Mouse (Mus musculus): Measurements from ENCODE around the gene Nsun5. TPM values are rescaled to one million over a fixed set of nuclear protein-coding genes. Genes with fewer than 3 reads are reported as not detected.
A peak's percentile ranks its signal among the peaks of the same experiment; 100 is the strongest.

The Nsun5 gene
- polyA plus RNA-seq, 1 experiment from 2014 or later, result 18.1 TPM

DNA sequence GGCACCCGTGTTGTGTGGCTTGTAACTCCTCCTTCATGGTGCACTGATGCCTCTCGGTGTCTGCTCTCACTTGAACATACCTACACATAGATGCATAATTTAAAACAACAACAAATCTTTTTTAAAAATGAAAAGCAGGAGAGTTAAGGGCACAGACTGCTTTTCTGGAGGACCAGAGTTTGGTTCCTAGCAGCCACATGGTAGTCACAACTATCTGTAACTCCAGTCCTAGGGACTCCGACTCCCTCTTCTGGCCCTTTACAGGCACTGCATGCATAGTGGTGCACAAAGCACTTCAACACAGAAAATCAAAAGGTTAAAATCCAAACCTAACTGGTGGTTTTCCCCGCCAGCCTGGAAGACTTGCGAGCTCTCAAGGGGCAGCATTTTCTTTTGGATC is 3.8 kb downstream of the Nsun5 start:
- 93% methylated on average over 5 of the region's 5 CpGs for WGBS
- Histone ChIP-seq H3K27ac (ENCODE audit: poor library complexity, severe bottlenecking) (no peak overlapping the region), H3K4me2 (no peak overlapping the region), H3K9ac (no peak overlapping the region), H3K4me1 (replicated peaks) (peaks cover 13% of the 10 kb centered on the region), H3K4me3 (no peak overlapping the region), H3K27me3 (replicated peaks) (no peaks in the 10 kb centered on the region), H3K36me3 (peaks cover 70% of the 10 kb centered on the region), H3K9me3 (replicated peaks) (0 out of 2 replicates have a peak, but pooled peaks cover 5% of the 10 kb centered on the region)
- ATAC-seq (ENCODE audit: insufficient number of reproducible peaks, low FRiP score), result no peak

DNA sequence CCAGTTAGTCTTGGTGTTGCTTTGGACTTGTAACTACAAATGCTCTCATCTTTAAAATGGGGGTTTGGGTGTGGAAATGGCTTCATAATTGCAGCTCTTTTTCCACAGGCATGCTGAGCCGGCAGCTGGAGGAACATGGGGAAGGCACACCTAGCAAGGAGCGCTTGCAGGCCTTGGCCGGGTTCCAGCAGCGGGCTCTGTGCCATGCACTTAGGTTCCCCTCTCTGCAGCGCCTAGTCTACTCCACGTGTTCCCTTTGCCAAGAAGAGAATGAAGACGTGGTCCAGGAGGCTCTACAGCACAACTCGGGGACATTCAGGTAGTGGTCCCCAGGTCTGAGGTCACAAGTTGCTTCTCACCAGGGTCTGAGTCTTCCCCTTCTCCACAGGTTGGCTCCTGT is 5.4 kb downstream of the Nsun5 start:
- Histone ChIP-seq H3K4me1 (replicated peaks) (peaks cover 10% of the 10 kb centered on the region), H3K9ac (no peak overlapping the region), H3K36me3 (peaks cover 86% of the 10 kb centered on the region), H3K4me3 (no peak overlapping the region), H3K4me2 (no peak overlapping the region), H3K27me3 (replicated peaks) (no peaks in the 10 kb centered on the region), H3K27ac (ENCODE audit: poor library complexity, severe bottlenecking) (no peak overlapping the region), H3K9me3 (replicated peaks) (0 out of 2 replicates have a peak, but pooled peaks cover 5% of the 10 kb centered on the region)
- WGBS, result 68% methylated on average over 8 of the region's 8 CpGs
- ATAC-seq (ENCODE audit: insufficient number of reproducible peaks, low FRiP score), result no peak

DNA sequence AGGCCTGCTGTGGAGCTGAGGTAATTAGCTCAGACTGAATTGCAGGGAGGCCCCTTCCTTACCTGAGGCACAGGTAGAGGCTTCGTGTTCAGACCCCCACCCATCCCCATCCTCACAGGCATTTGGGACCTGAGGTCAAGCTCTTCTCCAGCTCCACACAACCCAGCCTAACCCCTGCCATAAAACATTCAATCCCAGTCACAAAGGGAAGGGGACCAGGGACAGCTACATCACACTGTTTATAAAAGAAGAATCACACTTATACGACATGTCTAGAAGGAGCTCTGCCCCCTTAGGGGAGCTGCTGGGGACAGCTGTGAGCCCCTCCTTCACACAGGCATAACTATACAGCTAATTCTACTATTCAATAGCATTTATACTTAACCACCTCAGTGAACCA is 6.6 kb downstream of the Nsun5 start:
- H3K9me3 ChIP-seq (replicated peaks), result 0 out of 2 replicates have a peak, but pooled peaks cover 5% of the 10 kb centered on the region
- no peak for ATAC-seq (ENCODE audit: insufficient number of reproducible peaks, low FRiP score)
- no peak overlapping the region for H3K9ac ChIP-seq
- H3K36me3 ChIP-seq, result peaks cover 96% of the 10 kb centered on the region
- 78% methylated on average over 2 of the region's 2 CpGs for WGBS
- no peak overlapping the region for H3K4me3 ChIP-seq
- no peaks in the 10 kb centered on the region for H3K27me3 ChIP-seq (replicated peaks)
- H3K27ac ChIP-seq (ENCODE audit: poor library complexity, severe bottlenecking), result no peak overlapping the region
- H3K4me1 ChIP-seq (replicated peaks), result no peaks in the 10 kb centered on the region
- no peak overlapping the region for H3K4me2 ChIP-seq

DNA sequence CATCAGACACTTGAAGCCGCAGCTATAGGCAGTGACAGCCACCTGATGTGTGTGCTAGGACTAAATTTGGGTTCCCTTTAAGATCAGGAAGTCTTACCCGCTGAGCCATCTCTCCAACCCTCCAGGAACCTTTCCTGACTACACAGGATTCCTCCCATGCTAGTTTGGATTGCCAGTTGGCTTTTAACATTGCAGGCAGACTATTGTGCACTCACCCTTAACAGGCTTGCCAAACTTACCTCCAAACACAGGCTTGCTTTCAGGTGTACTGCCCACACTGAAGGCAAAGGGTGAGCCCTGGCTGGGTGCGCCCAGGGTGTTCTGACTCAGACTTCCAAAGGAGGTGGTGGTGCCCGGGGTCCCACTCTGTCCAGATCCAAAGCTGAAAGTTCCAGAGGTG is 10.9 kb downstream of the Nsun5 start:
- ATAC-seq (ENCODE audit: insufficient number of reproducible peaks, low FRiP score), result no peak

DNA sequence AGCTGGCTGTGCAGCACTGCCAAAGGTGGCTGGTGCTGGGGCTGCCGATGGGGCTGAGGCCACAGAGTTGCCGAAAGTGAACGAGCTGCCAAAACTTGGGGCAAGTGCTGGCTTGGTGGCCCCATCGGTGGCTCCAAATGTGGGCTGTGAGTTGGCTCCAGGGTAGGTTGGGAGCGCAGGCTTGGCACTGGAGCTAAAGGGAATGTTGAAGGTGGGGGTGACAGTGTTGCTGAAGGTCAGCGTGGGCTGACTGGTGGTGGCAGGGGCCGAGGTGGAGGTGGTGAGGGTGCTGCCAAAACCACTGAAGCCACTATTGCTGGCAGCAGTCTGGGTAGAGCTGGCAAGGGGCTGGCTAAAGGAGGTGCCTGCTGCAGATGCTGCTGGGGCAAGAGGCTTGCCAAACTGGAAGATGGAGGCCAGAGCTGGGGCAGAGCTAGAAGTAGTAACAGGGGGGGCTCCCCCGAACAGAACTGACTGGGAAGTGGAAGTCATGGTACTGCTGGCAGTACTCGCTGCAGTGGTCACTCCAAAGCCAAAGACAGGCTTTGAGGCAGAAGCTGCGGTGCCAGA is 11.7 kb downstream of the Nsun5 start:
- Histone ChIP-seq H3K27ac (ENCODE audit: poor library complexity, severe bottlenecking) (no peak overlapping the region), H3K4me3 (no peak overlapping the region), H3K4me2 (no peak overlapping the region), H3K9me3 (replicated peaks) (no peaks in the 10 kb centered on the region), H3K4me1 (replicated peaks) (no peaks in the 10 kb centered on the region), H3K9ac (no peak overlapping the region), H3K36me3 (peaks cover 95% of the 10 kb centered on the region), H3K27me3 (replicated peaks) (no peaks in the 10 kb centered on the region)
- ATAC-seq (ENCODE audit: insufficient number of reproducible peaks, low FRiP score), result no peak
- WGBS, result 94% methylated on average over 10 of the region's 10 CpGs

More for the DNA sequence above, 10.9 kb downstream of the Nsun5 start:
- Histone ChIP-seq H3K9me3 (replicated peaks) (no peaks in the 10 kb centered on the region), H3K9ac (no peak overlapping the region), H3K36me3 (peaks cover 99% of the 10 kb centered on the region), H3K4me2 (no peak overlapping the region), H3K4me1 (replicated peaks) (no peaks in the 10 kb centered on the region), H3K27me3 (replicated peaks) (no peaks in the 10 kb centered on the region), H3K27ac (ENCODE audit: poor library complexity, severe bottlenecking) (no peak overlapping the region), H3K4me3 (no peak overlapping the region)
- 96% methylated on average over 4 of the region's 4 CpGs for WGBS

DNA sequence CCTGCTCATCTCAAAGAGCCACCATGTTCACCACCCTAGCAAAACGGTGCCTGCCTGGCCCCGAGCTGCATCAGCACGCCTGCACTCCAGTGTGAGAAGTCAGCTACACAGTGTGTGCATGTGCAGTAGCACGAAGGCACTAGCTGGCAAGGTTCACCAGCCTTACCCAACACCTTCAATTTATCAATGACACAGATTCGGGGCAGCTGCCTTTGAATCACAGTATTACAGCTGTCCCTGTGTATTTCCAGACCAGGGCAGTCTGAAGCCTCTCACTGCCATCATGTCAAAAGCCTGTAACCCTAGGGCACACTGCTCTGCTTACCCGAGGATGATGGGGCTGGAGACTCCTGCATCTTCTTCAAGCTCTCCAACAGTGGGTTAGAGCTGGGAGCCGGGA is 13.0 kb downstream of the Nsun5 start:
- H3K4me3 ChIP-seq, result no peak overlapping the region
- H3K27me3 ChIP-seq (replicated peaks), result no peaks in the 10 kb centered on the region
- no peak overlapping the region for H3K9ac ChIP-seq
- H3K4me1 ChIP-seq (replicated peaks), result no peaks in the 10 kb centered on the region
- H3K36me3 ChIP-seq, result peaks cover 96% of the 10 kb centered on the region
- WGBS, result 87% methylated on average over 7 of the region's 7 CpGs
- ATAC-seq (ENCODE audit: insufficient number of reproducible peaks, low FRiP score), result no peak
- no peak overlapping the region for H3K4me2 ChIP-seq
- no peaks in the 10 kb centered on the region for H3K9me3 ChIP-seq (replicated peaks)
- no peak overlapping the region for H3K27ac ChIP-seq (ENCODE audit: poor library complexity, severe bottlenecking)

DNA sequence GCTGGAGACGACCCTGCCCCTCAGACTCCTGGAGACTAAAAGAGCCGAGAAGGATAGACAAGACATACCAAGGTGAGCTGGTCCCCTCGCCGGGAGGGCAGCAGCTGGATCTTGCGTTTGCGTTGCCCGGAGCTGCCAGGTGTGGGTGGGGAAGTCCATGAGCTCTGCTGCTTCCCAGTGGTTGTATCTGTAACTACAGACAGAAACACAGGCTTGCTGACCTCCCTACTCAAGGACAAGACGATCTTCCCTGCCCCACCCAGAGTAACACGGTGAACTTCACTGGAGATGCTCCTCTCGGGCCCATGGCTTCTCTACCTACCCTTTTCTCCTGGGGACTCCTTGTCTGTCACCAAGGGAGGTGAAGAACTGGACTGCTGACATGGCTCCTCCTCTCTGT is 14.0 kb downstream of the Nsun5 start:
- H3K27ac ChIP-seq (ENCODE audit: poor library complexity, severe bottlenecking), result no peak overlapping the region
- no peak overlapping the region for H3K4me2 ChIP-seq
- no peak overlapping the region for H3K4me3 ChIP-seq
- H3K27me3 ChIP-seq (replicated peaks), result no peaks in the 10 kb centered on the region
- no peaks in the 10 kb centered on the region for H3K4me1 ChIP-seq (replicated peaks)
- H3K9ac ChIP-seq, result no peak overlapping the region
- no peak for ATAC-seq (ENCODE audit: insufficient number of reproducible peaks, low FRiP score)
- peaks cover 94% of the 10 kb centered on the region for H3K36me3 ChIP-seq
- H3K9me3 ChIP-seq (replicated peaks), result no peaks in the 10 kb centered on the region
- WGBS, result 77% methylated on average over 10 of the region's 10 CpGs

DNA sequence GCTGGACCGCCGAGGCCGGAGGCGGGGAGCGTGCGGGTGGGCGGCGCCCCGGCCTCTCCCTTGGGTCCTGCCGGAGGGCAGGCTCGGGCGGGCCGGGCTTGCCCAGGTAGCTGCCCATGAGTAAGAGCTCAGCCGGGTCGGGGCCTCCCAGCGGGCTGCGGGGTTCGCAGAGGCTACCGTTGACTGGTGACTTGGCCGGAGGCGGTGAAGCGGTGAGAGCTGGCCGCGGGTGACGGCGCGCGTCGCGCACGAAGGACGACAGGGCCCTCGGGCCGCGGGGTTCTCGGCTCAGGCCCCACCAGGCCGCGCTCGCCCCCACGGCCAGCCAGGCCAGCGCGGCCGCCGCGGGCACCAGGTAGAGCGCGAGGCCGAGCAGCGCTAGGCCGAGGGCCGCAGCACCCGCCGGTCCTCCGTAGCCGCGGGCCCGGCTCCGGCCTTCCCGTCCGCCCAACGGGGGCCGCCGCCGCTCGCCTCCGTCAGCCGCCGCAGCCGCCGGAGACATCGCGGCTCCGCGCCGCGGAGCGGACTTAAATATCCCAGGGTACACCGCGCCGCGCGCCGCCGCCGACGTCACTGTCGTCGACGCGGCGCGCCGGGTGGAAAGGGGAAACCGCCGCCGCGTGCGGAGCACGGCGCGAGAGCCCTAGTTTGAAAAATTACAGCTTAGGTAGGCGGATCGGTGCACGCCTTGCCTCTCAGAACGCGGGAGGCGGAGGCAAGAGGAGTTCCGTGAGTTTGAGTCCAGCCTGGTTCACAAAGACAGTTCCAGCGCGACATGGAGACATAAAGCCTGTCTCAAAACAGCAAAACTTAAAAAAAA is 24.5 kb downstream of the Nsun5 start, which contains the start of gene Pom121:
Pom121 (minus strand) TSS at position 543 of the 820 bp plus-strand sequence.
- peaks cover 32% of the 10 kb centered on the region for H3K36me3 ChIP-seq
- no peaks in the 10 kb centered on the region for H3K9me3 ChIP-seq (replicated peaks)
- peak within 1 kb of the TSS; percentile 88 for H3K4me3 ChIP-seq
- H3K9ac ChIP-seq, result peak within 1 kb of the TSS; percentile 95
- H3K4me2 ChIP-seq, result peak within 1 kb of the TSS; percentile 79
- no peaks in the 10 kb centered on the region for H3K27me3 ChIP-seq (replicated peaks)
- peak within 1 kb of the TSS; percentile 82 for H3K27ac ChIP-seq (ENCODE audit: poor library complexity, severe bottlenecking)
- under 1% methylated on average over 107 of the region's 110 CpGs for WGBS
- H3K4me1 ChIP-seq (replicated peaks), result peaks cover 18% of the 10 kb centered on the region
- peak; percentile 89 for ATAC-seq (ENCODE audit: insufficient number of reproducible peaks, low FRiP score)

DNA sequence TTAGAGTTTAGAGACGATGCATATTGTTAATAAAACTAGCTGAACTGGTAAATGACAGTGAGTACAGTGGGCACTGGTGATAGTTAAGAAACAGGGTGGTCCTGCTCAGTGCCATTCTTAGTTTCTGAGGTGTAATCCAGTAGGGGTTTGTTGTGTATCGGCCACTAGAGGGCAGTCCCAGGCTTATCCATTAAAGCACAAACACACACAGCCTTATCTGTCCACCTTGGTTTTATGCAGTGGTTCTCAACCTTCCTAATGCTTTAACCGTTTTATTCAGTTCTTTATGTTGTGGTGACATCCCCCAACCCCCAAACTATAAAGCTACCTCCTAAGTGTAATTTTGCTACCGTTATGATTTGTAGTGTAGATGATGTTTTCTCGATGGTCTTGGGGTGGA is 26.1 kb downstream of the Nsun5 start:
- WGBS, result 50% methylated on average over 5 of the region's 5 CpGs
- no peaks in the 10 kb centered on the region for H3K27me3 ChIP-seq (replicated peaks)
- no peak overlapping the region for H3K9ac ChIP-seq
- no peak for ATAC-seq (ENCODE audit: insufficient number of reproducible peaks, low FRiP score)
- H3K9me3 ChIP-seq (replicated peaks), result no peaks in the 10 kb centered on the region
- peaks cover 18% of the 10 kb centered on the region for H3K4me1 ChIP-seq (replicated peaks)
- H3K4me2 ChIP-seq, result no peak overlapping the region
- H3K4me3 ChIP-seq, result no peak overlapping the region
- peaks cover 18% of the 10 kb centered on the region for H3K36me3 ChIP-seq
- H3K27ac ChIP-seq (ENCODE audit: poor library complexity, severe bottlenecking), result no peak overlapping the region

DNA sequence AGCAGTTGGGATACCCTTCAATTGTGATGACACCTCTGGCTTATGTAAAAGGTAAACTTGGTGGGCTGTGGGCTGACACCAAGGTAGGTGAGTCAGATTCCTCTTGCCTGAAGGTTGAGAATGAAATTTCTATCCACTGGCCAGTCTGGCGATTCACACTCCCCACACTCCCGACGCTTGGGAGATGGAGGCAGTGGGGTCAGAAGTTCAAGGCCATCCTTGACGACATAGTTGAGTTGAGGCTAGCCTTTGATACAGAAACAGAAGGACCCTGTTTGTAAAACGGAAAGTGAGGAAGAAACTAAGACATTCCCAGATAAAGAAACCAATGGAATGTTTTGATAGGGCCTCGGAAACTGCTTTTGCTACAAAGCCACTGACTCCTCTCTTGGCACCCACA is 29.6 kb downstream of the Nsun5 start:
- Histone ChIP-seq H3K9ac (no peak overlapping the region), H3K4me3 (no peak overlapping the region), H3K4me1 (replicated peaks) (peaks cover 4% of the 10 kb centered on the region; the same call in 1 of the 2 replicates), H3K4me2 (no peak overlapping the region), H3K27ac (ENCODE audit: poor library complexity, severe bottlenecking) (no peak overlapping the region), H3K9me3 (replicated peaks) (no peaks in the 10 kb centered on the region), H3K27me3 (replicated peaks) (no peaks in the 10 kb centered on the region), H3K36me3 (no peaks in the 10 kb centered on the region)
- 33% methylated on average over 6 of the region's 6 CpGs for WGBS
- ATAC-seq (ENCODE audit: insufficient number of reproducible peaks, low FRiP score), result no peak

DNA sequence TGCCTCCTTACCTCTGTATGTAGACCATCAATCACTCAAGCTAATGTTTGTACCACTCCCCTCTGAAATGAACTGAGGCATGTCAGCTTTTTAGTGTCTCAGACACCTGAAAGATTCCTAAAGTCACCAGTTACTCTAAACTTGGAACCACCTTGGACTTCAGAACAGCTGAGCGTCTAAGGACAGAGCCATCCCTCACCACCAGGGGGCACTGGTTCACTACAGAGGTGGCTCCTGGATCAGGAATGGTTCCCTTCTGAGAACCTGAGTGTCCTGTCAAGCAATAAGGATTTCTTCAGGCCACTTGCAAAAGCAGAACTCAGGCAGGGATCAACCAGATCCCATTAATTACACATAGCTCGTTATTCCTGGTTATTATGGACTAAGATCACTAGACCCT is 30.5 kb downstream of the Nsun5 start:
- Histone ChIP-seq H3K4me2 (no peak overlapping the region), H3K9ac (no peak overlapping the region), H3K36me3 (no peaks in the 10 kb centered on the region), H3K27me3 (replicated peaks) (no peaks in the 10 kb centered on the region), H3K4me3 (no peak overlapping the region), H3K9me3 (replicated peaks) (no peaks in the 10 kb centered on the region), H3K27ac (ENCODE audit: poor library complexity, severe bottlenecking) (no peak overlapping the region), H3K4me1 (replicated peaks) (0 out of 2 replicates have a peak, but pooled peaks cover 3% of the 10 kb centered on the region)
- ATAC-seq (ENCODE audit: insufficient number of reproducible peaks, low FRiP score), result peak; percentile 67; the same call in 1 of the 2 replicates
- 6% methylated on average over 2 of the region's 2 CpGs for WGBS
